Mouse (Mus musculus) retina, postnatal 7 days (tissue): ENCODE data around the gene Sqor.

ENCODE experiments used
- DNase-seq: peaks from one replicate; pipeline ENCODE4 v3.0.0-alpha.2; 2012; ENCODE audit warnings: low read depth, low spot score

Sqor gene

GRCm38 (mm10) chr2:122765071-122765793 lies at the start of gene Sqor:
Sqor (plus strand) TSS chr2:122765237.
- DNase-seq: no peak

DNA sequence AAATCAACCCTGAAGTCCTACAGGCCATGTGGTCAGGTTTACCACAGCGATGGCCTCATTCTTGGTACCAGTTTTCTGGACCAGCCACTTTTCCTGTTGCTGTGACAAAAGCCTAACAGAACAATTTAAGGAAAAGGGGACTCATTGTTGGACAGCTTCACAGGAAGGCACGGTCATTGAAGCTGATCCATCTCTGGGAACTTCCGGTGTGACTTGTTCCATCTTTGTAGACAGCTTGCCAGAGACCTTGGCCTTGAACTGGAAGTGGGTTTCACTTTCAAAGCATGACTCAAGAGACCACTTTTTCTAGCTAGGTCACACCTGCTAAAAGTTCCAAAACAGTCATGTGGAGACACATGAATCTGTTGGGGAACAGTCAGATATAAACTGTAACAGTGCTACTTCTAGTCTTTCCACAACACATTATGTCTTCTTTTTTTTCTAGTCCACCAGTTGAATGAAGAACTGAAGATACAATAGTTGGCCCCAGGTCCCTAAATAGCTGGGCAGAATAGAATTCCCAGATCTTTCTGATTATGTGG lies 48.7 kb upstream of the Sqor start:
- no peak for DNase-seq

GRCm38 (mm10) chr2:122719232-122719631 lies 45.8 kb upstream of the Sqor start:
- no peak for DNase-seq

- no peak for DNase-seq
These were observed 44.5 kb upstream of the Sqor start for GRCm38 (mm10) chr2:122720564-122720963.

- no peak for DNase-seq
These were observed 39.4 kb upstream of the Sqor start for GRCm38 (mm10) chr2:122725604-122726003.

DNA sequence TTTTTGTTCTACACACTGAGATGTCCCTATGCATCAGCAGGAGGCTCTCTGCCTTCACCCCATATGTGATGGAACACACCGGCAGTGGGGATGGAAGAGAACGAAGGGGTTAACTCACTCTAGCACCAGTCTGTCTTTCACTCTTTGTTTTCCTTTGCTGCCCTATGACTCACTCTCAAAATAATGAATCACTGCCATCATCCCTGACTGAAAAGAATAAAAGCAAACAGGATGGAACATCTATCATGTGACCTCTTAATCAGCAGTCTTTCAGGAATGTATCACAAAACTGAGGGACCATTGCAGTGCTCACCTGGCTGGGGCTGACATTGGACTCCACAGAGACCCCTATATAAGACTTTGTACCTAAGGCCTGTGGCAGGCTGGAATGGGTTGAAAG lies 33.6 kb upstream of the Sqor start:
- DNase-seq: no peak

DNA sequence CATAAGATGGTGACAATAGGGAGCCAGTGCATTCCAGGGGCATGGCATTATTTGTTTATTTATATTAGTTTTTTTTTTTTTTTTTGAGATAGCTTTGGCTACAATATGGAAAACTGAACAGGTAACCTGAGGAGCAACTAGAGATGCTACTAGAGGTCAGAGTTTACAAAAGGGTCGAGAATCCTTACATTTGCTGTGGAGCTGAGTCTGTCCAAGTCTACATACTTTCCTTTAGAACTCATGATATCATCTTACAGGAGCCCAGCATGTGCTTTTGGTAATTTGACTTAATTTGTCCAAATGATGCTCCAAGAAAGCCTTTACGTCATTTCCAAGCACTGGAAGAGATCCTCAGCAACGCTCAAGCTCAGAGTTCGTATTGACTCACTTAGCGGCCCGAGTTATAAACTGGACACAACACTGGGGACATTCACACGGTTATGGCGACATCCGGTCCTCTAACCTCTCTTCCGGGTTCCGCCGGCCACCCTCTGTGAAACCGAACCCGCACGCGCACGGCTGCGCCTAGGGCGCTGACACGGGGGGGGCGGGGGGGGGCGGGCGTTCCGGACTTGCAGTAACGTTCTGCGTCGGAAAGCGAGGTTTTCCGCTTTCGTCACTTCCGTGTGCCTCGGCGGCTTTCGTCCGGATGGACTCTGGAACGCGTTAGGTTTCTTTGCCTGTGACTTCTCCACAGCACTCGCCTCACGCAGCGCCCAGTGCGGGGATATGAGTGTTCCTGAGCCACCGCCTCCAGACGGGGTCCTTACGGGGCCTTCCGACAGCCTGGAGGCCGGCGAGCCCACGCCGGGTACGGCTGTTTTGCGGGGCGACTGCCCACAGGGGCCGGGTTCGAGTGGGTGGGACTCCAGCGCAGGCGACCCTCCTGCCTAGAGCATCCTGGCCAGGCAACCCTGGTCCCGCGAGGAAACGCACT lies 26.9 kb upstream of the Sqor start, which contains the start of gene Bloc1s6:
TSS of gene Bloc1s6 (plus strand) at position 610 of the 937 bp plus-strand sequence.
- DNase-seq: peak; percentile 93

DNA sequence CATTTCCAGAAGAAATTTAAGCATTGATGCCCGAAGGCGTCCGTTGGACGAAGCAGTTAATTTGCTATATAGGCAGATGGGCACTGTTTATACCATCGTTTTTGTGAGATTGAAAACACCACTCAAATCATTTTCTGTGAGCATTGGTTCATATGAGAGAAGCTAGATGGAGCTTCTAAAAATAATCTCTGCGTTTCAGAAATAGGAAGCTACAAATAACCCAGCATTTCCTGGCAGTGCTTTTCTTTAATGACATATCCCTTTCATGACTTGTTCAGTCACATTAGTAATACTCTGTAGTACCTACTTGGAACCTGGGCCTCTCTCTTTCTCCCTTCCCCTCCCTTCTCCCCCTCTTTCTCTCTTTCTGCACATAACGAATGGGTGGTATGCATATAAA lies 26.0 kb upstream of the Sqor start:
- DNase-seq: no peak

GRCm38 (mm10) chr2:122746461-122746860 lies 18.6 kb upstream of the Sqor start:
- no peak for DNase-seq

GRCm38 (mm10) chr2:122753739-122754343 lies 11.2 kb upstream of the Sqor start:
- DNase-seq: peak; percentile 52

- no peak for DNase-seq
These were observed 5.2 kb upstream of the Sqor start for GRCm38 (mm10) chr2:122759791-122760190.

DNA sequence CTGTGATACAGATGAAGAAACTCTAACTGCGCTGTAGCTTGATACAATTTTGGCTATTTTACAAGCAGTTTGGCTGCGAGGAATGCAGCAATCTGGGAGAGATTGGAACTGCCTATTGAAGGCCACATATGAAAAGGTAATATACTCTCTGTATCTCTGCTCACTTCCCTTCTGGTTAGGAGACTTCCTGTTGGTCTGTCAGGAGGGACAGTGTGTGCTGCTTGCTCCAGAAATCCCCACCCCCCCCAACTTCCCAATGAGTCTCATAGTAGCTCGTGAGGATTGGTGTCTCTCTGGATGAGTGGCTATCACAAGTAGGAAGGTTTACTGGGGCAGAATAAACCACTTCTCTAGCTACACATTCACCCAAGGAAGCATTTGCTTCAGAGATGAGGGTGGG lies 2.0 kb upstream of the Sqor start:
- no peak for DNase-seq

- DNase-seq: no peak
These were observed 511 bp upstream of the Sqor start for GRCm38 (mm10) chr2:122764526-122764925.

DNA sequence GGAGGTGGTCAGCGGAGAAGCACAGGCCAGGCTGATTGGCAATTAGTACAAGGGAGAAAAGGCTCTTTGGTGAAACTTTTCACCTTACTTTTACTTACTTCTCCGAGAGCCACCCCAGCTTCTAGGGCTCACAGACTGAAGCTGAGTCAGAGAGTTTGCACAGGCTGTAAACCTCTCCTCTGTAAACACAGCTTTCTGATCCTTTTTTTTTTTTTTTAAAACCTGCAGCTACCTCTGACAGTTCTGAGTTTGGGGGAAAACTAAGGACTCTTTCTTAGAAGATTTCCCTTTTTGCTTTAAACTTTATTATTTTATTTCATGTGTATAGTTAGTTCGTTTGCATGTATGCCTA lies 733 bp downstream of the Sqor start:
- DNase-seq: no peak

DNA sequence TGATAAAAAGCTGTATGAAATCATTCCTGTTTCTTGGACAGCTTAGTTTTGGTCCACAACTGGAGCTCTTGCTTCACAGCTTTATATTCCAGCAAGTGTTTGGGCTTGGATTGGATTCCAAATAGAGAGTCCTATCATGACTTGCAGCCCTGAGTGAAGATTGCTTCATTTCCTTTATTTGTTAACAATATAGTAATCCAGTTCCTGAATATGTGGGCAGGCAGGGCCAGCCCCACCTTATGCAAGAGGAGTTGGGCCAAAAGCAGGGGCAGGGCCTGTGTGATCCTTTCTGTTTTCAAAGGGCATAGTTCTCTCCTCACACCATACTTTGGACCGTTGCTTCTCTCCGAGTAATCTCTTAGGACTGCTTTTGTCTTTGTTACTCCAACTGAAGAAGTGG lies 6.0 kb downstream of the Sqor start:
- DNase-seq: no peak

DNA sequence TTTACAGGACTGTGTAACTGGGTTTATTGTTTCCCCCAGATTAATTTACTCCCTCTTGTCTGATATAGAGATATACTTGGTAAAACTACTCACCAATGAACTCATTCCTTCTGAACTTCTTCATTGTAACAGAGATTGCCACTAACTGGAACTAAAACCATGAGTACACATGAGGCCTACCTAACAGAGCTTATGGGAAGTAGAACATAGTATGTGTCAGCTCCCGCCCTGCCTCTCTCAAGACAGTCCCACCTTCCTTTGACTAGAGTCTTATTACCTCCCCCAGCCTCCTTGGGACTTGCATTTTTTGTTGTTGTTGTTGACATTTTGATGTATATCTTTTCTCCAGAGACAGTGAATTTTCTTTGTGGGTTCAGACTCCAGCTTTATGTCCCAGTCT lies 7.9 kb downstream of the Sqor start:
- no peak for DNase-seq

GRCm38 (mm10) chr2:122775491-122775890 lies 10.5 kb downstream of the Sqor start:
- no peak for DNase-seq

- DNase-seq: no peak
These were observed 11.8 kb downstream of the Sqor start for GRCm38 (mm10) chr2:122776823-122777222.

- no peak for DNase-seq
These were observed 14.9 kb downstream of the Sqor start for GRCm38 (mm10) chr2:122779967-122780366.

- DNase-seq: no peak
These were observed 15.4 kb downstream of the Sqor start for GRCm38 (mm10) chr2:122780447-122780846.

DNA sequence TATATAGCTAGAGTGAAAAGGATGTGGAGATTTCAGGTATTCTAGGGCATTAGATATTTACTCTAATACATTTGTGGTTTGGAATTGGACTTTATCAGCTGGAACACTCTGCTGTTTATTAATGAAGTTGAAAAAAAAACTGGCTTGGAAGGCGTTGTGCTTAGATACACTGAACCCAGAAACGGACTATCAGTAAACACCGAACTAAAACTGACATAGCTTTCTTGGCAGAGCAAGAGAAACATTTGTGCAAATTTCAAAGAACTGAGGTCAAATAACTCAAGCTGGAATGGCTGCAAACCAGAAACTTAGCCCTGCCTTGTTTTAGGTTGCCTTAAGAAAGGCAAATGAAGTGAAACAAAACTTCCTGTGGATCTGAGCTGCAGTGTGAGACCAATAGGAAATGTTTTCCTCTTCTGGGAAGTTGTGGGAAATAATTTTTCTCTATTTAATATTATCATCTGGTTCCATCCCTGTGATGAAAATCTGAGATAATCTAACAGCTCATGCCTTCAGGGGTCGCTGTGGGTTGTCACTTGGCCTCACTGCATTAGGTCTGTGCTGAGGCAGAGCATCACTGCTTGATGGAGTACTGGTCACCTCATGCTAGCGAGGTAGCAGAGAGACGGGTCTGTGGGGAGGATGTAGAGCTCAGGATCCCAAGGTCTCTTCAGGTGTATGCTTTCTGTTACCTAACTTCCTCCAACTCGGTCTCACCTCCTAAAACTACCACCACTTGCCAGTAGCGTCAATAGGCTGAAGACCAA lies 16.7 kb downstream of the Sqor start:
- DNase-seq: no peak
